Mouse (Mus musculus): ENCODE results near the gene Wbp2. TPM values are rescaled to one million over a fixed set of nuclear protein-coding genes. Genes with fewer than 3 reads are reported as not detected.

Wbp2 gene
- total RNA-seq, 2 experiments from 2014 or later: 388 to 420 TPM

DNA sequence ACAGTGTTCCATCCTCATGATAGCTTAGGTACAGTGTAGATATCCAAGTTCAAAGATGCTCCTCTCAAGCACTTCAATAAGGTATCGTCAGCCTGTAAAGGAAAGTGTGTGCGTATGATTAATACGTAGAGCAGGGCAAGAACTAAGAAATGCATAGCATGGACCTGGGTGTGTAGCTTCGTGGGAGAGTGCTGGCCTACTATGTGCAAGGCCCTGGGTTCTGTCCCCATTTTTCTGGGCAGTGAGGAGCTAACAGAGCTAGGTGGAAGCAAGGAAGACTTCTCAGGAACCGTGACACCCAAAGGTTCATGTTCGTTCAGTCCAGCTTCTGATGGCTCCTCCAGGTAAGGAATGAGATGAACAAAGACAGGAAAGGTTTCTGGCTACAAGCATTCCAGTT lies 41.6 kb downstream of the Wbp2 start:
- intact Hi-C loops (cut with DNase I): no loop called here

DNA sequence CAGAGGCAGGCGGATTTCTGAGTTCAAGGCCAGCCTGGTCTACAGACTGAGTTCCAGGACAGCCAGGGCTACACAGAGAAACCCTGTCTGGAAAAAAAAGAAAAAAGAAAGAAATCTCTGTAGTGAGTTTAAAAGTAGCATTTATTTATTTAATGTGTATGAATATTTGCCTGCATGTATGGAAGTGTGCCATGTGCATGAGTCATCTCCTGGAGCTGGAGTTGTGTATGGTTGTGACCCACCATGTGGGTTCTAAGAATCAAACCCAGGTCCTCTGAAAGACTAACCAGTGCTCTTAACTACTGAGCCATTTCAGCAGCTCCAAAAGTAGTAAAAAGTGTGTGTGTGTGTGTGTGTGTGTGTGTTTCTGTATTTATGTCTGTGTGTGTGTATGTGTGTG lies 43.5 kb downstream of the Wbp2 start:
- DNase-seq (ENCODE audit: low spot score in 2 of 2): no peak
- intact Hi-C loops (cut with DNase I): no loop called here

More for the DNA sequence above, 41.6 kb downstream of the Wbp2 start:
- DNase-seq (ENCODE audit: low spot score in 2 of 2): no peak

DNA sequence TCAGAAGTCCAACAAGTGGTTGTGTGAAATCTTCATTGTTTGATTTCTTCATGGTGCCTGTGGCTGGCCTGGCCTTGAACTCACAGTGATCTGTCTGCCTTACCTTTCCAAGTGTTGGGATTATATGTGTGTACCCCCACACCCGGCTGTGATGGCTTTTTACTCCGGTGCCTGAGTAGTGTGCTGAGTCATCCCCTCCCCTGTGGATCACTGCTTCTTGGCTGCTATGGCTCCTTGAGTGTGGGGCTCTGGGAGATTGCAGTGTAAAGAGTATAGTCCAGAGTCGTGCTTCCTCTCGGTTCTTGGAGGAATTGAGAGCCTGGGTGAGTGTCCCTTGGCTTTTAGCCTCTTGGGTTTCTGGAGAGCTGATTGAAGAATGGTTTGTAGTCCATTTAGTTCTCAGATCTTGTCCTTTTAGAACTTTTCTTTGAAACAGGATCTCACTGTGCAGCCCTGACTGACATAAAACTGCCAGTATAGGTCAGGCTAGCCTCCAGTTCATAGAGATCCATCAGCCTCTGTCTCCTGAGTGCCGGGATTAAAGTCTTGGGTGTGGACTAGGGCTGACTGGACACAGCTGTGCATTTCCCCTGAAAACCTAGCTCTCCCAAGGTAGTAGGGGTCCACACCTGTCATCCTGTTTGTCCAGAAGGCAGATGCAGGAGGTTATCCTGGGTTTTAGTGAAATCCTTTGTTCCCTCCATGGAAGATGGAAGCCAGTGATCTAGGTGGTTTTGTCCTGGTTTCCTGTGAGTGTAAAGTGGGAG lies 44.2 kb downstream of the Wbp2 start:
- intact Hi-C loops (cut with DNase I): no loop called here
- DNase-seq (ENCODE audit: low spot score in 2 of 2): no peak

DNA sequence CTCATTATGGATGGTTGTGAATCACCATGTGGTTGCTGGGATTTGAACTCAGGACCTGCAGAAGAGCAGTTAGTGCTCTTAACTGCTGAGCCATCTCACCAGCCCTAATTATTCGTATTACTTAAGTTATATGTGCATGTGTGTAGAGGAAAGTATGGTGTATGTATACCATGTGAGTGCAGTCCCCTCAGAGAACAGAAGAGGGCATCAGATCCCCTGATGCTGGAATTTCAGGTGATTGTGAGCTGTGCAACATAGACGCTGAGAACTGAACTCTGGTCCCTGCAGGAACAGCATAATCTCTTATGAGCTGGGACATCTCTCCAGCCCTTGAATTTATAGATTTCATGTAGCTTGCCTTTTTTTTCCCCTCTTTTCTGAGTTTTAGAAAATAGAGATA lies 45.0 kb downstream of the Wbp2 start:
- no peak for DNase-seq (ENCODE audit: low spot score in 2 of 2)
- intact Hi-C loops (cut with DNase I): no loop called here

DNA sequence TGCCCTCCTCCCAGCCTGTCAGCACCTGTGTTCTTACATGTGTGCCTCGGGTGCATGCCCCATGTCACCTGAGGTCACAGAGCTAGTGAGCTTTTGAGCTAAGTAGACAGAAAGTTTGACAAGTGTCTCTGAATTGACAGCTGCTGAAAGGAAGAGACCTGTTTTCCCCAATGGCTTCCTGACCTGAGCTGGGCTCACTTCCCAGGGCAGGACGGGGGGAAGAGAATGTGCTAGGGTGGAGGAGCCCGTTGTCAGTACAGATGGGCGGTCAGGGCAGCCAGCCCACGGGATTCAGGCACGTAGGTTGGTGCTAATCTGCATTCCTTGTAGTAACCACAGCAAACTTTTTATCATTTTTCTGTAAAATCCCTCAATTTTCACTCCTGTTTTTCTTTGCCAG lies 46.2 kb downstream of the Wbp2 start:
- intact Hi-C loops (cut with DNase I): no loop called here
- DNase-seq (ENCODE audit: low spot score in 2 of 2): no peak

DNA sequence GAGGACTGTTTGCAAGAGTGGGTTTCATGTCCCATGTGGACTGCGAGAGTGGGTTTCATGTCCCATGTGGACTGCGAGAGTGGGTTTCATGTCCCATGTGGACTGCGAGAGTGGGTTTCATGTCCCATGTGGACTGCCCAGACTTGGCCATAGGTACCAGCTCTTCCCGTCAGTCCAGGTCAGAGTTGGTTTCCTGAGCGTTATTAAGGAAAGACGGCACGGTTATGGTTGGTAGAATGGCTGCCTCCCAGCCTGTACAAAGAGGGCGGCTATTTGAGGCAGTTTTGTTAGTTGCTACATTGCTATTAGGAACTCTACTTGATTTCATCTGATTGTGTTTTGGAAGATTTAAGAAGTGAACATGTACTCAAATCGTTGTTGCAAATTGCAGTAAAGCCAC lies 49.0 kb downstream of the Wbp2 start:
- intact Hi-C loops (cut with DNase I): no loop called here
- no peak for DNase-seq (ENCODE audit: low spot score in 2 of 2)

DNA sequence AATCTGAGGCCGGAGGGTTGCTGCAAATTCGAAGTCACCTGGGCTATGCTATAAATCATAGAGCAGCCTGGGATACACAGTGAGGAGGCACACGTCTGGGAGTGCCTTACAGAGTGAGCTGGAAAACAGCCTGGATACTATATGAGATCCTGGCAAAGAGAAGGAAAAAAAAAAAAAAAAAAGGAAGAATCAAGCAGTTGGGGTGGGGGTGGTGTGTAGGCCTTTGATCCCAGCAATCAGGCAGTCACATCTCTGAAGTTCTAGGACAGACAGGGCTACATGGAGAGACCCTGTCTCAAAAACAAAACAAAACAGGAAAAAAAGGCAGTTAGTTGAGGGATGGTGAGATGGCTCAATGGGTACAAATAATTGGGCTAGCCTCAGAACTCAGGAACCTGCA lies 50.1 kb downstream of the Wbp2 start:
- intact Hi-C loops (cut with DNase I): no loop called here
- DNase-seq (ENCODE audit: low spot score in 2 of 2): no peak

DNA sequence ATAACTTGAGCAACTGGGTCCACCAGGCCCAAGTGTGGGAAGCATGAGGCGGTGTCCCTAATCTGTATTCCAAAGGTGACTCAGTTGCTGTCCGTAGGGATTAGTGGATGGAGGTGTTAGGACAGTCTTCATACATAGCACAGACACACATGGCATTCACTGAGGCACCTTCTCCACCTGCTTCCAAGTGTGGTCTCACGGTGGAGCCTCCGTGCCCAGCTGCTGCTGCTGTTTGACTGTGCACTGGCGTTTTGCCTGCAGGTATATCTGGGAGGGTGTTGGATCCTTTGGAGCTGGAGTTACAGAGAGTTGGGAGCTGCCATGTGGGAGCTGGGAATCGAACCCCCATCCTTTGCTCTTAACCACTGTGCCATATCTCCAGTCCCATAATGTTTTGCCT lies 52.2 kb downstream of the Wbp2 start:
- no peak for DNase-seq (ENCODE audit: low spot score in 2 of 2)
- intact Hi-C loops (cut with DNase I): no loop called here

DNA sequence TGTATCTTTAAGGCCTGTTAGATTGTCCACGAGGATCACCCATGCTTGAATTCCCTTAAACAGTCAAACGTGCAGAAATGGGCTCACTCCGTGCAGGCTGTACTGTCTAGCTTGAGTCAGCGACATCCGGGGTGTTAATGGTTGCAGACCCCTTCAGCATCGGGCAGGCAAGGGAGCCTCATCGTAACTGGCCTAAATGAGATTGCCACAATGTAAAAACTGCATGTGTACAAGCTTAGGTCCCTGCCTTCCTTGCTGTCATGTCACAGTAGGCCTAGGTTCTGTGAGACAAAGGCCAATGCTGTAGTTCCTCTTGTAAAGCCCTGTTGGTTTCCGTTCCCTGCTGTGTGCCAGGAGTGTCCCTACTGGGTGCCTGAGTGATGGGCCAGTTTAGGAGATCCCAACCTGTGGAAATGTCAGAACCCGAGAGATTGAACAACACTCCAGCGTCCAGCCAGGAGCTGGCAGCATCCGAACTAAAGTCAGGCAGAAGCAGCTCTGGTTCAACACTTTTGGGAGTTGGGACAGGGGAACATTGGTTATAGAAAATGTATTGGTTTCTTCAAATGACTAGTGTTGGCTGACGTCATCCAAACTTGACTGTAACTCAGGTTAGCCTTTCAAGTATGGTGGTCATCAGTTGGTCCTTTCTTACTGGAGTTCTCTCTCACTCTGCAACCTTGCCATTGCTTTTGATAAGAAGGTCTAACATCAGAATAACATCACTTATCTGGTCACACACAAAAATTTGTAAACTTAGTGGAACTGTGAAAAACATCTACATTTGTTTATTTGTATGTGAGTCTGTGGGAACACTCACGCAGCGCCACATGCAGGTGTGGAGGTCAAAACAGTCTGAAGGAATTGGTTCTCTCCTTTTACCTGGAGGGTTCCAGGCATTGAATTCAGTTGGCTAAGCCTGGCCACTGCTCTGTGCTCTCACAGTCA lies 55.6 kb downstream of the Wbp2 start:
- DNase-seq (ENCODE audit: low spot score in 2 of 2): no peak
- intact Hi-C loops (cut with DNase I): loop anchor here (2.0 kb wide), 2 partner anchors 56 to 100 kb away; partner anchors contain the start of genes Trim65 and Wbp2

DNA sequence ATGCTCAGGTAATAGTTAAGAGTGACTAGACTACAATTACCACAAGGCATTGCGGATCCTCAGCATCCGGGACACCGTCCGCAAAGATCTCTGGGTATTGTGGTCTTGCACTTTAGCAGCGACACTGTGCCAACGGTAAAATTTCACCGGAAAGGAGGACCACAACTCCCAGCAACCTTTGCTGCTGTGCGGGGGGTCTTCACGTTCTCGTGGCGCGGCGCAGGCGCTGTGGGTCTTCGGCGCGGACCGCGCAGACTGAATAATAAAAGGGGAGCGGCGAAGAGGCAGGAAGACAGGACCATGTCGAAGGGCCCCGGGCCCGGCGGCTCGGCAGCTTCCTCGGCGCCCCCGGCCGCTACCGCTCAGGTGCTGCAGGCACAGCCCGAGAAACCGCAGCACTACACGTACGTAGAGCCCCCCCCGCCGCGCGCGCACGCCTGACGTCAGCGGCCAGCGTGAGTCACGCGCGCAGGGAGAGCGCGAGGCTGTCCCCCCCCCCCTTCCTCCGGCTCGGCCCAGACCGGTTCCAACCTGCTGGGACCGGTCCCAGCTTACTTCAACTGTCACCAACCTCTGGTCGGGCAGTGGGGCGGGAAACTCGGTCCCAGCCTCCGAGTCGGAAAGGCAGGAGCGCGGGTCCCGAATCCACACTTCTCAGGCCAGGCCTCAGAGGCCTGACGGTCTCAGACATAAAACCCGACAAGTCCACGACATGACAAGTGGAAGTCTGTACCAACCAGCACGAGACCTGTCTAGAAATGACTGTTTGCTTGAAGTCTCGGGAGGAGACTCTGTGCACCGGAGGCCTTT lies 56.5 kb downstream of the Wbp2 start, which contains the start of gene Unk:
TSS of gene Unk (plus strand) at position 235 of the 810 bp plus-strand sequence.
- peak; percentile 97 to 98 for DNase-seq (ENCODE audit: low spot score in 2 of 2)
- intact Hi-C loops (cut with DNase I): loop anchor here (2.0 kb wide), 2 partner anchors 57 to 101 kb away; partner anchors contain the start of genes Trim65 and Wbp2

DNA sequence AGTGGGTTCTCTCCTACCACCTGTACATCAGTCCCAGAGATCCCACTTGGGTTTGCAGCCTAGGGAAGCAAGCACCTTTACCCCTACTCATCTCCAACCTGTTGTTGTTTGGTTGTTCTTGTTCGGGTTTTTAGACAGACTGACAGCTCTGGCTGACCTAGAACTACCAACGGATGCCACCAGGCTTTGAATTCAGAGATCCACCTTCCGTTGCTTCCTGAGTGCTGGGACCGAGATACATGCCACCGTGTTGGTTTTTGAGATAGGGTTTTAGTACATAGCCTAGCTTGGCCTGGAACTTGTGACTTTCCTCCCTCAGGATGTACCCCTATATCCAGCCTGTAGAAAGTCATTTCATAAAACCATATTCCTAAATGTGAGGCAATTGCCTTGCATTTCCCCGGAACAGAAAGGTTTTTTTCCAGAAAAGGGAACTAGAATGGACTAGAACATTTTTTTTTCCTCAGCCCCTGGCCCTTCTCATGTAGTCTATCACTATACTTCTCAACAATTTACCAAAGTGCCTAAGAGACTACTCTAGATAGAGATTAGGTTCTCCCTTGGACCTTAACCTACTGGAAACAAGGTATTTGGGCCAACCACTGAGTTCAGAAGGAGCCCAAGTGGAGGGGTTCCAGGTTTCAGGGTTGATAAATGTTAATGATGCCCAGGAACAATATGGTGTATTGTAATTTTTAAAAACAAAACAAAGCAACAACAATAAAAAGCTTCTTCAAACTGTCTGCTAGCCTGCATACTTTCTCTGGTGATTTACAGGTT lies 57.5 kb downstream of the Wbp2 start:
- no peak for DNase-seq (ENCODE audit: low spot score in 2 of 2)
- intact Hi-C loops (cut with DNase I): no loop called here

Other genes starting within 250 kb of the Wbp2 start
- gene Myo15b, start 228.6 kb downstream of the Wbp2 start, total RNA-seq (2021): under 1 TPM; 0.34 to 0.52 TPM
- gene Smim5, start 187.0 kb downstream of the Wbp2 start, total RNA-seq (2021): not detected
- gene Smim6, start 175.0 kb downstream of the Wbp2 start, total RNA-seq (2021): not detected
- 10 to 100 TPM; 47.6 to 48.3 TPM for gene Sap30bp, start 153.7 kb downstream of the Wbp2 start, total RNA-seq (2021)
- 10 to 100 TPM; 23.4 to 30.7 TPM for gene Recql5, start 153.5 kb downstream of the Wbp2 start, total RNA-seq (2021)
- 1 to 10 TPM; 5.1 to 7.3 TPM for gene Itgb4, start 112.3 kb downstream of the Wbp2 start, total RNA-seq (2021)
- 10 to 100 TPM; 15.8 to 18.6 TPM for gene Galk1, start 74.3 kb downstream of the Wbp2 start, total RNA-seq (2021)
- 100 to 1,000 TPM; 253 to 254 TPM for gene H3f3b, start 59.0 kb downstream of the Wbp2 start, total RNA-seq (2021)
- gene Unk, start 56.7 kb downstream of the Wbp2 start, total RNA-seq (2021): 10 to 100 TPM; 18.9 to 27.0 TPM
- gene Unc13d, start 9.0 kb downstream of the Wbp2 start, total RNA-seq (2021): 1 to 10 TPM in 1 of 2 experiments, under 1 TPM in 1; 0.93 to 1.0 TPM
- 1 to 10 TPM; 7.0 to 9.6 TPM for gene Trim47, start 40.2 kb upstream of the Wbp2 start, total RNA-seq (2021)
- 1 to 10 TPM; 7.2 to 8.4 TPM for gene Trim65, start 44.1 kb upstream of the Wbp2 start, total RNA-seq (2021)
- gene Mrpl38, start 51.9 kb upstream of the Wbp2 start, total RNA-seq (2021): 10 to 100 TPM; 58.3 to 62.1 TPM
- gene Fbf1, start 81.2 kb upstream of the Wbp2 start, total RNA-seq (2021): 10 to 100 TPM; 65.5 to 98.0 TPM
- 10 to 100 TPM; 41.3 to 41.6 TPM for gene Ten1, start 111.9 kb upstream of the Wbp2 start, total RNA-seq (2021)
- 100 to 1,000 TPM; 115 to 118 TPM for gene Acox1, start 112.0 kb upstream of the Wbp2 start, total RNA-seq (2021)
- 1 to 10 TPM; 1.2 to 1.3 TPM for gene Evpl, start 151.1 kb upstream of the Wbp2 start, total RNA-seq (2021)
- gene Srp68, start 187.2 kb upstream of the Wbp2 start, total RNA-seq (2021): 10 to 100 TPM; 66.6 to 70.6 TPM
- gene Galr2, start 193.9 kb upstream of the Wbp2 start, total RNA-seq (2021): not detected
- gene Exoc7, start 220.2 kb upstream of the Wbp2 start, total RNA-seq (2021): 100 to 1,000 TPM in 1 of 2 experiments, 10 to 100 TPM in 1; 93.0 to 100 TPM
- 1 to 10 TPM; 5.0 to 5.2 TPM for gene Foxj1, start 248.4 kb upstream of the Wbp2 start, total RNA-seq (2021)

Data from left cerebral cortex, postnatal 36 days (tissue).